Mouse (Mus musculus) myocyte (in vitro differentiated cells): ENCODE measurements around the gene Fgfr1op2. TPM values are rescaled to one million over a fixed set of nuclear protein-coding genes. Genes with fewer than 3 reads are reported as not detected.
A peak's percentile ranks its signal among the peaks of the same experiment; 100 is the strongest.

ENCODE experiments used
- H3K27me3 ChIP-seq: one replicate; pipeline ENCODE4 v1.6.1; 2011; ENCODE audit not compliant: control insufficient read depth, insufficient read depth, insufficient read length
- H3K36me3 ChIP-seq: one replicate; pipeline ENCODE4 v1.6.1; 2011; ENCODE audit not compliant: control insufficient read depth, insufficient read depth
- H3K4me2 ChIP-seq: one replicate; pipeline ENCODE4 v1.6.1; 2011; ENCODE audit warnings: low read depth, control low read depth
- H3K4me3 ChIP-seq: one replicate; pipeline ENCODE4 v1.5.1; 2011; ENCODE audit warnings: mild to moderate bottlenecking, control low read depth, moderate library complexity
- H3K79me2 ChIP-seq: one replicate; pipeline ENCODE4 v1.6.1; 2011; ENCODE audit not compliant: control insufficient read depth, insufficient read depth
- H3ac ChIP-seq: one replicate; pipeline ENCODE4 v1.6.1; 2011; ENCODE audit not compliant: control insufficient read depth, insufficient read length
- CEBPB ChIP-seq: IDR thresholded peaks from 2 replicates; pipeline ENCODE4 v1.6.1; 2011; ENCODE audit warnings: mild to moderate bottlenecking, moderate library complexity; ENCODE audit not compliant: poor library complexity, insufficient read depth, severe bottlenecking
- E2F4 ChIP-seq: IDR thresholded peaks from one replicate; pipeline ENCODE4 v1.6.1; 2011; ENCODE audit warnings: mild to moderate bottlenecking, control low read depth, moderate library complexity; ENCODE audit not compliant: insufficient read depth
- MAX ChIP-seq: IDR thresholded peaks from one replicate; pipeline ENCODE4 v1.6.1; 2011; ENCODE audit warnings: low read depth, mild to moderate bottlenecking, control low read depth
- MYOD1 ChIP-seq, 3 experiments: IDR thresholded peaks; one replicate each; pipeline ENCODE4 v1.6.1; 2011; ENCODE audit warnings: control low read depth in 2 of 3, low read depth in 2 of 3, mild to moderate bottlenecking in 2 of 3, moderate library complexity in 1 of 3; ENCODE audit not compliant: insufficient read length in 2 of 3, control insufficient read depth in 1 of 3
- MYOG ChIP-seq, 3 experiments: IDR thresholded peaks; one replicate each; pipeline ENCODE4 v1.6.1; 2011; ENCODE audit warnings: control low read depth in 2 of 3, low read depth in 2 of 3, mild to moderate bottlenecking in 2 of 3; ENCODE audit not compliant: insufficient read length in 2 of 3, control insufficient read depth in 1 of 3, insufficient read depth in 1 of 3
- POLR2A ChIP-seq: IDR thresholded peaks from one replicate; pipeline ENCODE4 v1.6.1; 2011; ENCODE audit warnings: low read depth, mild to moderate bottlenecking, control low read depth, moderate library complexity; ENCODE audit not compliant: insufficient read length
- POLR2AphosphoS2 ChIP-seq: IDR thresholded peaks from one replicate; pipeline ENCODE4 v1.6.1; 2011; ENCODE audit warnings: low read depth, control low read depth; ENCODE audit not compliant: insufficient read length
- REST ChIP-seq: IDR thresholded peaks from one replicate; pipeline ENCODE4 v1.6.1; 2011; ENCODE audit warnings: mild to moderate bottlenecking, control low read depth, moderate library complexity; ENCODE audit not compliant: insufficient read depth, insufficient read length
- SRF ChIP-seq: IDR thresholded peaks from one replicate; pipeline ENCODE4 v1.6.1; 2011; ENCODE audit warnings: low read depth; ENCODE audit not compliant: control insufficient read depth, insufficient read length
- TCF12 ChIP-seq: IDR thresholded peaks from one replicate; pipeline ENCODE4 v1.6.1; 2011; ENCODE audit warnings: mild to moderate bottlenecking, control low read depth; ENCODE audit not compliant: poor library complexity, insufficient read depth, severe bottlenecking
- TCF3 ChIP-seq: IDR thresholded peaks from one replicate; pipeline ENCODE4 v1.6.1; 2011; ENCODE audit warnings: low read depth, control low read depth; ENCODE audit not compliant: insufficient read length
- USF1 ChIP-seq: IDR thresholded peaks from one replicate; pipeline ENCODE4 v1.6.1; 2011; ENCODE audit warnings: low read depth, mild to moderate bottlenecking, control low read depth, moderate library complexity
- polyA plus RNA-seq: library from polyadenylated mRNA; unstranded; fragments of >200 nt; fragmentation: generic; extraction: Trizol; gene quantifications from one replicate; pipeline ENCODE4 v1.2.1, GENCODE M21; 2012; ENCODE audit warnings: missing spikeins

Fgfr1op2 gene
- polyA plus RNA-seq, 1 experiment: 54.4 TPM

GRCm38 (mm10) chr6:146640068-146640965, 63.3 kb downstream of the Fgfr1op2 start:
- no peak for TF ChIP-seq TCF12
- TF ChIP-seq CEBPB: no peak
- no peak for TF ChIP-seq MYOD1 (IDR thresholded peaks at IDR 0.05; ENCODE audit: control insufficient read depth in 1 of 3, insufficient read length in 2 of 3, low read depth in 2 of 3)
- TF ChIP-seq MAX: no peak
- Histone ChIP-seq H3K79me2 (peaks cover 28% of the 10 kb centered on the region), H3K36me3 (no peaks in the 10 kb centered on the region), H3ac (no peak overlapping the region), H3K4me2 (no peak overlapping the region), H3K27me3 (no peaks in the 10 kb centered on the region), H3K4me3 (no peak overlapping the region)

DNA sequence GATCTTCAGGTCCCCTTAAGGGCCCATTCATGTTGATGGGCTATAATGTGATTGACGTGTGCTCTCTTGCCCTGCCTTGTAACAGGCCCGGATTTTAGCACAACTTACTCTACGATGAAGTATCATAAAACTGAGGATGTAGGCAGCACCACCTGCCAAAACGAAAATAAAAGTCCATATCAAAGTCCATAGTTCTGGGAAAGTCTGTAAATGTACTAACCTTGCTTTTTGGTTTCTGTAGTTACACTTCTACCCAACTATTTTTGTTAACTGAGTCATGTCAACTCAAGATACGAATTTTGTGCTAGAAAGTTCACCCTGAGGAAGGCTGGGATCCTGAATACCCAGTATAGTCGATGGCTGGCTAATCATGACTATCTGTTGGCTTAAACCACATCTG, 64.0 kb downstream of the Fgfr1op2 start:
- H3K27me3 ChIP-seq: no peaks in the 10 kb centered on the region

DNA sequence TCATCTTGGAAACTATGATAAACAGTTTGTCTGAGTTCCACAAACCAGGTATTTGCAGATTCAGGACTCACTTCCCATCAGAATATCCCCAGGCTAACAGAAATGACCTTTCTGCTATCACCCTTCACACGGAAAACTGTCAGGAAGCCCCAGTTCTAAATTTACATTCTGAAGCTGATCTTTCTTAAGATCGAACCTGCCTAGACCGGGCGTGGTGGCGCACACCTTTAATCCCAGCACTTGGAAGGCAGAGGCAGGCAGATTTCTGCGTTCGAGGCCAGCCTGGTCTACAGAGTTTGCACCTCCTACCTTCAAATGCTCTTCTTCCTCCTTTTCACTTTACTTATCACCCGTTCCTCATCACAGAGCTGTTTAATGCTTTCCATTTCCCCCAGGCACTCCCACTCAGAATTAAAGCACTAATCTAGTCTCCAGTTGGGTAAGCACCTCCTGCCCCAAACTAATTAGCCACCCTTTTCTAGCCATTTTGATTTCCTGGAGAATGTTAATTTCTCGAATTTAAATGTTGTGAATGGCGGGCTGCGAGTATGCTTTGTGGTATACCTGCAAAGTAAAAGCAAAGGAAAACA, 64.7 kb downstream of the Fgfr1op2 start:
- no peak for TF ChIP-seq MYOD1 (IDR thresholded peaks at IDR 0.05; ENCODE audit: control insufficient read depth in 1 of 3, insufficient read length in 2 of 3, low read depth in 2 of 3)
- TF ChIP-seq MYOG (IDR thresholded peaks at IDR 0.05; ENCODE audit: control insufficient read depth in 1 of 3, insufficient read depth in 1 of 3, insufficient read length in 2 of 3, low read depth in 2 of 3): no peak
- no peak for TF ChIP-seq TCF12
- TF ChIP-seq REST: no peak
- no peak for TF ChIP-seq SRF
- no peak for TF ChIP-seq MAX
- TF ChIP-seq E2F4: no peak
- TF ChIP-seq USF1: no peak
- no peak for TF ChIP-seq TCF3
- no peak for TF ChIP-seq POLR2A
- peaks cover 42% of the 10 kb centered on the region for H3K79me2 ChIP-seq
- peak overlapping the region; percentile 78 for H3K4me2 ChIP-seq
- no peaks in the 10 kb centered on the region for H3K27me3 ChIP-seq
- peak overlapping the region; percentile 88 for H3K4me3 ChIP-seq
- H3K36me3 ChIP-seq: no peaks in the 10 kb centered on the region
- peak overlapping the region; percentile 30 for H3ac ChIP-seq

More for the DNA sequence above, 64.0 kb downstream of the Fgfr1op2 start:
- Histone ChIP-seq H3ac (no peak overlapping the region), H3K79me2 (peaks cover 35% of the 10 kb centered on the region), H3K36me3 (no peaks in the 10 kb centered on the region), H3K4me3 (no peak overlapping the region), H3K4me2 (no peak overlapping the region)
- no peak for TF ChIP-seq E2F4
- TF ChIP-seq TCF3: no peak
- no peak for TF ChIP-seq POLR2A
- no peak for TF ChIP-seq MYOD1 (IDR thresholded peaks at IDR 0.05; ENCODE audit: control insufficient read depth in 1 of 3, insufficient read length in 2 of 3, low read depth in 2 of 3)
- TF ChIP-seq REST: no peak
- TF ChIP-seq CEBPB: no peak
- no peak for TF ChIP-seq USF1
- TF ChIP-seq MAX: no peak
- TF ChIP-seq TCF12: no peak
- TF ChIP-seq POLR2AphosphoS2: no peak

DNA sequence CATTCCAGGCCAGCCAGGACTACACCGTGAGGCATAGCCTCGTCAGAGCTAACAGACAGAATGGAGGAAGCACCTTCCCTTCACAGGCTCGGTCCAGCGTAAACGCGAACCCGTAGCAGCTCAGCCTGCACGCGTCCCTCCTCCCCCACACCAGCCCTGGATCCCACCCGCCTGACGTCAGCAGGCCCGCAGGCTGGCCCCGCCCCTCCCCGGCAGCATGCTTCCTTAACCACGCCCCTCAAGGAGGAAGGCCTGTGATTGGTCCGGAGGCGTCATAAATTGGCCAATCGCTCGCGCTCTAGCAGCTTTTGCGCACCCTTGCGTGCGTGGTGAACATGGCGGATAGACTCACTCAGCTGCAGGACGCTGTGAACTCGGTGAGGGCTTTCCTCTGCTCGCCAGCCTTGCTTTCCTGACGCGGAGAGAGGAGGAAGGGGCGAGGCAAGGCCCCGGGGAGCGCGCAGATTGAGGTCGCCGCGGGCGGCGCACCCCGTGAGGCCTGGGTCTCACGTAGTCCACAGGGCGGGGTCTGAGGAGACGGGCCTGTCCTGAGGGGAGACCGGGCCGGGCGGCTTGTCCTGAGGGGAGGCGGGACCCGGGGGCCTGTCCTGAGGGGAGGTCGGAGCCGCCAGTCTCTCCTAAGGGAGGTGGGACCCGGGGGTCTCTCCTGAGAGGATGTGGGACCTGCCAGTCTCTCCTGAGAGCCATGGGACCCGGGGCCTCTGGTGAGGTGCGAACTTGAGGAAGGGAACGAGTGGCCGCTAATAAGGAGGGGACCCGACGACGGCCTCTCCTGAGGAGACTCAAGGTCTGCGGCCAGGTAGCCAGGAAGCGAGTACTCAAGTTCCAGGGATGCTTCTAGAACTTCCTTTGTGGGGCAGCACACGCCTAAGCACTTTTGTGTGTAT, 65.5 kb downstream of the Fgfr1op2 start, which contains the start of the genes Med21 and Tm7sf3:
Gene Med21, plus strand, starts transcription at position 272 of the 908 bp plus-strand sequence.
Gene Tm7sf3, minus strand, starts transcription at position 549 of the 908 bp plus-strand sequence.
- peak within 1 kb of the TSS; percentile 30 for H3ac ChIP-seq
- H3K4me3 ChIP-seq: peak within 1 kb of the TSS; percentile 88
- H3K79me2 ChIP-seq: peaks cover 49% of the 10 kb centered on the region
- H3K36me3 ChIP-seq: no peaks in the 10 kb centered on the region
- no peak for TF ChIP-seq REST
- TF ChIP-seq CEBPB: no peak
- TF ChIP-seq SRF: peak; percentile 30
- no peak for TF ChIP-seq USF1
- peak; percentile 97 for TF ChIP-seq POLR2AphosphoS2
- TF ChIP-seq MYOG (IDR thresholded peaks at IDR 0.05; ENCODE audit: control insufficient read depth in 1 of 3, insufficient read depth in 1 of 3, insufficient read length in 2 of 3, low read depth in 2 of 3): peak in 1 of 3 experiments; percentile 21
- TF ChIP-seq MYOD1 (IDR thresholded peaks at IDR 0.05; ENCODE audit: control insufficient read depth in 1 of 3, insufficient read length in 2 of 3, low read depth in 2 of 3): peak in 1 of 3 experiments; percentile 48
- no peak for TF ChIP-seq MAX
- peak; percentile 100 for TF ChIP-seq POLR2A
- no peak for TF ChIP-seq TCF3
- TF ChIP-seq TCF12: no peak
- no peak for TF ChIP-seq E2F4
- H3K4me2 ChIP-seq: peak within 1 kb of the TSS; percentile 95
- no peaks in the 10 kb centered on the region for H3K27me3 ChIP-seq
